Mouse (Mus musculus): ENCODE results near the gene Gm29776.

Gene Gm29776

DNA sequence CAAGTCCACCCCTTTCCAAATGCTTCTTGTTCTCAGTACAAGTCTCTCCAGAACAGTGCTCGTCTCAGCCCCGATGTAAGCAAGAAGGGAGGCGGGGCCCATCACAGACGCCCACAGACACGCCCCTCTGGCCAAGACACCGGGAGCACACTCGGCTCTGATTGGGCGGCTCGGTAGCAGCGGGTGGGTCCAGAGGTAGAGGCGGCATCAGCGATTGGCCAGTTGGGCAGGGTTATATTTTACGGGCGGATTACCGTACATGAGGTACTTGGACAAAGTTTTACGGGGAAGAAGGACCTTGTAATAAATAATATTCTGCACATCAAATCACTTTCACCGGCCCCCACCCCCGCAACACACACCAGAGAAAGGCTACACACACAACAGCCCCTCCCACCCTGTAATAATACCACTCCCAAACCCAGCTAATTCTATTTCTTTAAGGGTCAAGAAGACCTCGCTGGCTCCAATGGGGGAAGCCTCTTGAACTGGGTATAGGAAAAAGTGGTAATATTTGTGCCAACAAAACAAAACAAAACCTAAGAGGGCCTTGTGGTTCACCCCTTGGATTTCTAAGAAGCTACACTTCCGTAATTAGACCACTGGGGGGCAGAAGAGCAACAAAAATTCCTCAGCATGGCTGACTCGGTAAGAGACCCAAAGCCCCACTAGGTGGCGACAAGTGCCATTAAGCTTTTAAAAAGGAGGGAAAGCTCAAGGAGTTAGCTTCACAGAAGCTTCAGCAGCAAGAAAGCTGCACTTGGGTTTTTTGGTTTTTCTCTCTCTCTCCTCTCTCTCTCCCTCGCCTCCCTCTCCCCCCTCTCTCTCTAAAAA, 47.8 kb downstream of the Gm29776 start:
- peak; percentile 77 for DNase-seq (ENCODE audit: low spot score)

DNA sequence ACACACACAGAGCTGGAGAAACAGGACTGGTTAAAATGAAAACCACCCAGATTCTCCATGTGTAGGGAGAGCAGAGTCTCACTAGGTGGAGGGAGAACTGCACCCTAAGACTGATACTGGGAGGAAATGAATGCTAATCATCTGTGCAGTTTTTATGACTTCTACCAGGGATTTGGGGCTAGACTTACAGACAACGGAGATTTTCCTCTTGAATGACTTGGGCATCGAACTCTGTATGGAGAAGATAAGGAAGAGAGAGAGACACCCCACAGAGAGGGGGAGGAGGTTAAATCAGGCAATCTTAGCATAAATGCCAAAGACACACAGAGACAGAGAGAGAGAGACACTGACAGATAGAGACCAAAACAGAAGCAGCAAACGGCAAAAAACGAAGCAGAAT, 50.7 kb downstream of the Gm29776 start:
- no peak for DNase-seq (ENCODE audit: low spot score)

DNA sequence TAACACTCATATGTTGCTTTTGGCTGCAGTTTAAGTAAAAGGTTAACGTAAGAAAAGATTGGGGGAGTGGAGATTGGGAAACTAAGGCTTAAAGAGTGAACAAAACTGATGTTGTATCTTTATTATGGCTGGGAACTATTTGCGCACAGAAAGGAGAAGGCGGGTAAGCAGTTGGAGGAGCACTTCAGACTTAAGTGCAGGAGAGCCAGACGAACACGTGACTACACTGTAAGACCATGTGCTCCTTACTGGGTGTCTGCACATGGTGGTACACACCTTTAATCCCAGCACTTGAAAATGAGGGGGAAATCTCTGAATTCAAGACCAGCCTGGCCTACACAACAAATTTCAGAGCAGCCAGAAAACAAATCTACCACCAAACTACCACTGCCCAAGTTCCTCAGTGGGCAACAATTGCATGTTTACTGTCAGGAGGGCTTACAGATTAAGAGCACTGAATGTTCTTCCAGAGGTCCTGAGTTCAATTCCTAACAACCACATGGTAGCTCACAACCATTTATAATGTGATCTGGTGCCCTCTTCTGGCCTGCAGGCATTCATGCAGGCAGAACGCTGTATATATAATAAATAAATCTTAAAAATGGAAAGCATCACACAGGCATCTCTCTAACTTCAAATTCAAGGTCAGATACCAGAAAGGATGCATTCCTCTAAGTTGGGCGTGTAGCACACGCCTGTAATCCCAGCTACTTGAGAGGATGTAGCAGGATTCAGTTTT, 51.6 kb downstream of the Gm29776 start:
- DNase-seq (ENCODE audit: low spot score) = no peak

- DNase-seq (ENCODE audit: low spot score) = no peak
Observed at GRCm38 (mm10) chr14:54646455-54646854, 52.2 kb downstream of the Gm29776 start.

DNA sequence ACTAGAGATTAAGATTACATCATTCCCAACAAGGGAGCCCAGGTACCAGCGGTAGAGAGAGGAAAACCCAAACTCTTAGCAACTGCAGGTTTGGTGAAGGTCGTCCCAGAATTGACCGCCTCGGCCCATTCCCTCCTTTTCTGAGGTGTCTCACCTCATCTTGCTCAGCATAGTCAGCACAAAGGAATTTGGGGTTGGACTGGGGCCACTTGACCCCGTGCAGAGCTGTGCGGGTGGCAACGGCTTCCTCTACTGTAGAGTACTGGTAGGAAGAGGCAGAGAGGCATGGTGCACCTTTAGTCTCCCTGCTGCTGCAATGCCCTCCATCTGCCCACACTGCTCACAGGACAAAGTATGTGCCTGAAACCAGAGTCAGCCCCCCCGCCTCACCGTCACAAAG, 54.3 kb downstream of the Gm29776 start:
- DNase-seq (ENCODE audit: low spot score) = no peak

DNA sequence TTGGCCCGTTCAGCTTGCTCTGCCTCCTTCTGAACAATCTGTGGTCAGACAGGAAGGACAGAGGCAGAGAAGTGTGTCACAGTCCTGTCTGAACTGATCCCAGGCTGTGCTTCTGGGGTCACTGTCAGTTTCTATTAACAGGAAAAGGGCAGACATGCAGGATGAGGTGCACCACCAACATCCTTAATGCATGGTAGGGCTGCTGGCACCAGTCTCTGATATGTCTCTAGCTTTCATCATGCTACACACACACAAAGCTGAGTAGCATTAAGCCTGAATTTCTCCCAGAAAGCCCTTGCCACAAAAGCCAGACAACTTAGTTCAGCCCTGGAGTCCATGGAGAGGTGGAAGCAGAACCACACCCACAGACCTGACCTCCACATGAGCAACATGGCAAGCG, 55.6 kb downstream of the Gm29776 start:
- DNase-seq (ENCODE audit: low spot score) = no peak
